Mouse (Mus musculus) adrenal gland, postnatal 14 days (tissue): ENCODE data around the gene Khk. TPM values are rescaled to one million over a fixed set of nuclear protein-coding genes. Genes with fewer than 3 reads are reported as not detected.
A peak's percentile ranks its signal among the peaks of the same experiment; 100 is the strongest.

Experiments used
- DNase-seq: peaks from one replicate; pipeline ENCODE4 v3.0.0; 2021; ENCODE audit warnings: mixed read lengths
- total RNA-seq: library from RNA; stranded (reverse); gene quantifications from 2 replicates; pipeline ENCODE4 v1.2.3, GENCODE M21; 2021

The Khk gene
- total RNA-seq, 1 experiment from 2014 or later = 70.5 TPM

GRCm38 (mm10) chr5:30934725-30935461, 13.7 kb downstream of the Khk start:
- no peak for DNase-seq

GRCm38 (mm10) chr5:30943004-30943403, 21.8 kb downstream of the Khk start:
- no peak for DNase-seq

GRCm38 (mm10) chr5:30944344-30944743, 23.1 kb downstream of the Khk start:
- no peak for DNase-seq

GRCm38 (mm10) chr5:30944956-30945781, 23.9 kb downstream of the Khk start, which contains the start of gene Cgref1:
Gene Cgref1, minus strand, starts transcription at chr5:30945591.
- DNase-seq = peak; percentile 85

- DNase-seq = no peak
Measured at GRCm38 (mm10) chr5:30948620-30949019, 27.4 kb downstream of the Khk start.

GRCm38 (mm10) chr5:30949654-30950326, 28.6 kb downstream of the Khk start:
- peak; percentile 95 for DNase-seq

- DNase-seq = no peak
Measured at GRCm38 (mm10) chr5:30950451-30950850, 29.2 kb downstream of the Khk start.

GRCm38 (mm10) chr5:30950922-30951321, 29.7 kb downstream of the Khk start:
- no peak for DNase-seq

GRCm38 (mm10) chr5:30951706-30952105, 30.5 kb downstream of the Khk start:
- no peak for DNase-seq

- peak; percentile 2 for DNase-seq
Measured at GRCm38 (mm10) chr5:30952551-30952950, 31.3 kb downstream of the Khk start.

GRCm38 (mm10) chr5:30954065-30954464, 32.8 kb downstream of the Khk start:
- no peak for DNase-seq

- DNase-seq = no peak
Measured at GRCm38 (mm10) chr5:30954556-30954955, 33.3 kb downstream of the Khk start.

- DNase-seq = no peak
Measured at GRCm38 (mm10) chr5:30955751-30956150, 34.5 kb downstream of the Khk start.

- peak; percentile 8 for DNase-seq
Measured at GRCm38 (mm10) chr5:30957891-30958290, 36.7 kb downstream of the Khk start.

GRCm38 (mm10) chr5:30959198-30959854, 38.1 kb downstream of the Khk start:
- DNase-seq = peak; percentile 36

GRCm38 (mm10) chr5:30959966-30960501, 38.8 kb downstream of the Khk start, which contains the start of gene Preb:
Gene Preb, minus strand, starts transcription at chr5:30960361.
- DNase-seq = peak; percentile 99

- no peak for DNase-seq
Measured at GRCm38 (mm10) chr5:30960814-30961213, 39.6 kb downstream of the Khk start.

- DNase-seq = no peak
Measured at GRCm38 (mm10) chr5:30961545-30962505, 40.6 kb downstream of the Khk start.

GRCm38 (mm10) chr5:30963916-30964315, 42.7 kb downstream of the Khk start:
- no peak for DNase-seq

- DNase-seq = no peak
Measured at GRCm38 (mm10) chr5:30966189-30966588, 45.0 kb downstream of the Khk start.

GRCm38 (mm10) chr5:30968416-30968815, 47.2 kb downstream of the Khk start, which contains the start of gene Tcf23:
Gene Tcf23, plus strand, starts transcription at chr5:30968662.
- peak; percentile 48 for DNase-seq
